Mouse (Mus musculus) left cerebral cortex, adult 9 months (tissue): ENCODE results near the gene Ace.
A peak's percentile ranks its signal among the peaks of the same experiment; 100 is the strongest.
"Not testable (repeated sequence)": the region's sequence is repeated elsewhere in the genome, so short reads cannot be mapped to it uniquely, and the experiment has no call there.

ENCODE experiments used
- DNase-seq, 2 experiments: peaks; one replicate each; pipeline ENCODE4 v3.0.0; 2022; ENCODE audit warnings: low spot score in 2 of 2

Ace gene

DNA sequence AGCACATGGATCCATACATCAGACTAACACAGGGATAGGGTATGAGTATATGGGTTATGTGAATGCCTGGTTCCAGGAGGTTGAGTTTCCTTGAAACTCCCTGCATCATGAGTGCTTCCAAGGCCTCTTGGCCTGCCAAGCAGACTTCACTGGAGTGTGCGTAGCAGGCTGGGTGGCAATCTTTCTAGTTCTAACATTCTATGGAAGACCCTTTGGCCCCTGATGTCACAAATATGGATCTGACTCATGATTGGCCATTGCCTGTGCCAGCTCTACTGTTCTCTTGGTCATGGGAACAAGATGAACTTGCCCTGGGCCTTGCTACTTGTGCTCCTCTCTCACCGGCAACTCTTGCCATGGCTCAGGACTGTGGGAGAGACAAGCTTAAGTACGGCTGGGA is 26.6 kb downstream of the Ace start, which contains the start of gene Ace3:
Gene Ace3, plus strand, starts transcription at position 301 of the 400 bp plus-strand sequence.
- DNase-seq = no peak

DNA sequence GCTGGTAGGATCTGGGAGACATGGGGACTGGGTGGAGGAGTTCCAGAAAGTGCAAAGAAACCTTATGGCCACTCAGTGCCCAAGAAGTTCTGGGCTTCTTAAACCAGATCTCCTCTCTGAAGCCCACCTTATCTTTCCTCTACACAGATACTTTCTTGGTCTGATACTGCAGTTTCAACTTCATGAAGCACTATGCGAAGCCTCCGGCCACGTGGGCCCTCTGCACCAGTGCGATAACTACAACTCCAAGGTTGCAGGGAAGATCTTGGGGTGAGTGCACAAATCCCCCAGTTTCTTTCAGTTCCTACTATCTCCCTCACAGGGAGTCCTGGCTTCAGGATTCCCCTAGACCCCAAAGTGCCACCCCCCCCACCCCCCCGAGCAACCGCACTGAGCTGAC is 32.3 kb downstream of the Ace start:
- no peak for DNase-seq

DNA sequence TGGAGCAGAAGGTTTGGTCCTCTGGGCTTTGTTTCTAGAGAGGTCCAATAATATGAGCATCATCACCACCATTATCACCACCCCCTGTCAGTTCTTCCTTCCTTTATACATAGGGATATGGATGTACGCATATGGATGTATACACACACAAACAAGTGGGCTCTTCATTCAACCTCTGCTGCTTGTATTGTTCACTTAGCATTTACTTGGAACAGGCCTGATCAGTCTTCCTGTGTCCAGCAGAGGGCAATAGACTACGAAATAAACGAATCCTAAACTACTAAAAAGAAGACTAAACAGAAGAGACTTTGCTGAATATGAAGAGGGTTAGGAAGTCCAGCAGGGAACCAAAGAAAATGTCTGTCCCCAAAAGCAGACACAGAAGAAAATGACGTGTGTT is 34.0 kb downstream of the Ace start:
- peak in 1 of 2 experiments; percentile 47 for DNase-seq

DNA sequence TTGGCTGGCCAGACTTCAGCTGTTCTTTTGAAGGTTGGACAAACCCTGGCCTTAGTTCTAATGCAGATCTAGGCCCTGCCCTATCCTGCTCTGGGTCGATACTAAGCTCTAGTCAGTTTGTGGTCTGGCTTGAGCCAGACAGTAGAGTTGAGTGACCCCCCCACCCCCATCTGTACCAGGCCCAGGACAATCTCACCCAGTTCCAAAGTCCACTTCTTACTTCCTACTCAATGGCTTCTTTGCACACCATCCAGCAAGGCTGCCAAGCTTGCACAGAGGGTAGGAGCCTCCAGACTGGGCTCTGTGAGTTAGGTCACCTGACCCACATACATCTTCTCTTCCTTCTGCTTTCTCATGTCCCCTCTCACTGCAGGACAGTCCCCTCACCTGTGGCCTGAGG is 36.8 kb downstream of the Ace start:
- no peak for DNase-seq

DNA sequence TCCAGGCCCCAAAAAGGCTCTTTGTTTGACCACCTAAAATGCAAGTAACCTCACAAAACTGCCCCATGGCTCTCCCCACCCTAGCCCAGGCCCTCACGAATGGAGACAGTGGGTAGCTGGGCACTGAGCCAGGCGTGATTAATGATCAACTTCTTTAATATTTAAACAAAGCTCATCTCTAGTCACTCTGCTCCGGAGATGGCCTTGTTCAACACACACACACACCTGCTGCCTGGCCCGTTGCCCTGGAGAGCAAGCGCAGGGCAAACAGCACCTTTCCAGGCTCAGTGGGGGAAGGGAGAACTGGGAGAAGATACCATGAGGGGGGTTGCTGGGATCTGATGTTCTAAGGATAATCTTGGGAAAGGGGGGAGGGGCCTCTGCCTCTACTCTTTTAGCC is 38.2 kb downstream of the Ace start:
- no peak for DNase-seq

DNA sequence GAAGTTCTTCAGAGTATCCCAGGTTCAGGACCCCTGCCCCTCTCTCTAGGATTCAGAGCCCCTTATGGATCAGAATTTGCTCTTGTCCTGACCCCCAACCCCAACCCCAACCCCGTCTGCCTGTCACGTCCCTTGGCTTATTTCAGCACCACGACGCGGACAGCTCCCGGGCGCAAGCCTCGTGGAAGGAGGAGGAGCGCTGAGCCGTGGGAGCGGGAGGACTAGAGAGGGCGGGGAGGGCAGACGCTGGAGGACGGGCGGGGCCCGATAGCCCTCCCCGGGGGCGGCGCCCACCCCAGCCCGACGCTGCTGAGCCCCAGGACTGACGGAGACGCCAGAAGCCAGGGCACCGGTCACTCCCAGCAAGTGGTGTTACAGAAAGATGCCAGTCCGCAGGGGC is 40.1 kb downstream of the Ace start, which contains the start of gene Kcnh6:
Gene Kcnh6, plus strand, starts transcription at position 304 of the 400 bp plus-strand sequence.
- DNase-seq = no peak

DNA sequence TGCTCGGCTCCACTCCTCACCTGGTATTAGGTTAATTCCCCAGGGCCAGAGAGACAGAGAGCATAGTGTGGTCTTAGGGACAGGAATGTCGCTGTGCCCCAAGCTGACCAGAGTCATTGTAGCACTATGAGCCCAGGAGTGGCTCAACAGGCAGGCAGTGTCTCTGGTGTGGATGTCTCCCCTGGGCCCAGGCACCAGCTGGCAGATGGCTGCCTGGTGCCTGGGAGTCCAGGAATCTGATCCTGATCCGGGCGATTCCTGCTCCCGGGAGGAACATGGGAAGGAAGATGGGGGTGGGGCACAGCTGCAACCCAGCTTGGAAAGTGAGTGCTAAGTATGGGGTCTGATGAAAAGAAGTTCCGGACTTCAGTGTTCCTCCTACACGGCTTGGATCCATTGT is 45.0 kb downstream of the Ace start:
- DNase-seq = no peak

DNA sequence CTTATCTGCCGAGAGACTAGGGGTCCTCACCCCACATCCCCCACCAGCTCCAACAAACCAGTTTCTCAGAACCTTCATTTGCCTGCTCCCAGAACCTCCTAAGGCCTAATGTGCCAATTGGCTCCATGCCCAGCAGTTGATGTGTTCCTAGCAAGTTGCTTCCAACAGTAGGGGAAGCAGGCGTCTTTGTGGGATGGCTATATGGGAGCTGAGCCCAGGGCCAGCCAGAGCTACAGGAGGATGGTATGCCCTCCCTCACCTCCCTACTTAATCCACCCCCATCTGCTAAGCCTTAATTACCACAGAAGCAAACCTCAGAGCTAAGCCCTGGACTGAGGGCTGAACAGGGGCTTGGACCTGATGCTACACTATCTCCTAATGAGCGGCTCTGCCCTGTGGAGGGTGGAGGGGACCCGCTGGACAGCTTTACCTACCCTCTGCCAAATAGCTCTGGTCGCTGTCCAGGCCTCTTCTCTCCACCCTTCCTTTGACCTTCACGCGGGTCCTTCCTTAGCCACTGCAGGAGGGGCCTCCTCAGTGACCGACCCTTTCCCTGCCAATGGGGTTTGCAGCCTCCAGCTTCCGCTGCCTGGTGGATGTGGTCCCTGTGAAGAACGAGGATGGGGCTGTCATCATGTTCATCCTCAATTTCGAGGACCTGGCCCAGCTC is 45.9 kb downstream of the Ace start:
- peak in 1 of 2 experiments; percentile 38 for DNase-seq

DNA sequence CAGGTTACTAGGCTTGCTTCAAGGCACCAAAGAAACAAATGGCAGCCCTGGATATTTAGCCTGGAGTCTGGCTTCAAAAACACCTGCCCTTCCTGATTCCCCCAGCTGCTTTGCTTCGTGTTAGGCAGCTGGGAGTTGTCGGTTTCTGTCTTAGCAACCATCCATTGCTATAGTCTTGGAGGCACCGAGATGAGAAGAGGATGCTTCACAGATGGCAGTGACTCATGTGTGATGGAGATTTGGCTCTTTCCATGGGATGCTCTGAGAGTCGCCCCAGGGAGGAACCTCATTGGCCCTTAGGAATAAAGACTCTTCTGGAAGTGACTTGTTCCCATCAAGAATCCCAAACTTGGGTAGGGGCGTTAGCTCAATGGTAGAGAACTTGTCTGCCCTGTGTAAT is 48.7 kb downstream of the Ace start:
- no peak for DNase-seq

DNA sequence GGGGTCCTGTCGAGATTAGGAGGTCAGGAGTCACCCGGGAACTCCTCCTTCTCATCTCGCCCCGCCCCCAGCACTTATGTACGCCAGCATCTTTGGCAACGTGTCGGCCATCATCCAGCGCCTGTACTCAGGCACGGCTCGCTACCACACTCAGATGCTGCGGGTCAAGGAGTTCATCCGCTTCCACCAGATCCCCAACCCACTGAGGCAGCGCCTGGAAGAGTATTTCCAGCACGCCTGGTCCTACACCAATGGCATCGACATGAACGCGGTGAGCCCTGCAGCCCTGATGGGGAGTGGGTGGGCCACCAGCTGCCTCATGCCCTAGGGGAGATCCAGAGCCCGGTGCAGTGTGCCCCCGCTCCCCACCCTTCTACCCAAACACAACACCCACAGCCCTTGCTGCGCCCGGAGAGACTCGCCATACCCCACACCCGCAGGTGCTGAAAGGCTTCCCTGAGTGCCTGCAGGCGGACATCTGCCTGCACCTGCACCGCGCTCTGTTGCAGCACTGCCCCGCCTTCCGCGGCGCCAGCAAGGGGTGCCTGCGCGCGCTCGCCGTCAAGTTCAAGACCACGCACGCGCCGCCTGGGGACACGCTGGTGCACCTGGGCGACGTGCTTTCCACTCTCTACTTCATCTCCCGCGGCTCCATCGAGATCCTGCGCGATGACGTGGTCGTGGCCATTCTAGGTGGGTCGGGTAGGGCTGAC is 52.5 kb downstream of the Ace start:
- DNase-seq = peak in 1 of 2 experiments; percentile 59

DNA sequence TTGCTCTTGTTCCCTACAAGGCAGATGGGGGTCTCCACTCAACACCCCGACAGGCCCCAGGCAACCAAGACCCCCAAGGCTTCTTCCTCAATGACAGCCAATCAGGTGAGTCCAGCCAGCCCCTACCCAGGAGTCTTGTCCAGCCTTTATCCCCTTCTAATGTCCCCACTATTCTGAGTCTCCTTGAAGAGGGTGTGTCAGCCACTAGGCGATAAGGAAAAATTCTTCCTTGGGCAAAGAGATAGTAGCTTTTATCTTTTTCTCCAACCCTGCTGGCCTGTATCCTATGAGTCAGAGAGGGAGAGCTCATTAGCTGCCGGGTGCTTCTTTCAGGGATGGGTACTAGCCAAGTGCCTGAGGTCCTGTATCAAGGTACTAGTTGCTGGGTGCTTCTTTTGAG is 58.0 kb downstream of the Ace start:
- DNase-seq = no peak

DNA sequence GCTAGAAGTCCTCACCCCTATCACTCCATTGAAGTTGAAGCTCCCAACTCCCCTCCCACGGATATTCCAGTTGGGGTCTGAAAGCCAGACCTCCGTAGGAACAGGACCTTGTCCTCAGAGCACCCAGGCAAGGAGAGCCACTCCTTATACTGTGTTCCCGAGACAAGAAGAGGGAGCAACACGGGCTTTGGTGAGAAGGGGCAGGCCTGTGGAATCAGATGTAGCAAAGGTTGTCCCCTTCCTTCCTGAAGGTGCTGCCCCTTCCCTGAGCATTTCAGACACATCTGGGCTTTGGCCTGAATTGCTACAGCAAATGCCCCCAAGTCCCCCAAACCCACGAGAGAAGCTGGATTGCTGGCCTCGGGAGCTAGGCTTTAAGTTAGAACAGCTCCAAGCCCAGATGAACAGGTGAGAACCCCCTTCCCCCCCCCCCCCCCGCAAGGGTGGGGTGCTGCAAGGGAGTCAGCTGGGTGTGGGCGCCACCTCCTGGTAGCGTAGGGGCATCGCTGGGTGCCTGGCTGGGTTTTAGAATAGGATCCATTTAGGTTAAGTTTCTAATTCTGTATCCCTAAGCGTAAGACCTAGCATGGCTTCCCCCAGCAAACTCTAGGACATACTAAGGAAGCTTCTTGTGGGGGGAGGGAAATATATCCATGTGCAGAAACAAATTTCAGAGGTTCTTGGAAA is 58.9 kb downstream of the Ace start:
- DNase-seq = peak in 1 of 2 experiments; percentile 77

DNA sequence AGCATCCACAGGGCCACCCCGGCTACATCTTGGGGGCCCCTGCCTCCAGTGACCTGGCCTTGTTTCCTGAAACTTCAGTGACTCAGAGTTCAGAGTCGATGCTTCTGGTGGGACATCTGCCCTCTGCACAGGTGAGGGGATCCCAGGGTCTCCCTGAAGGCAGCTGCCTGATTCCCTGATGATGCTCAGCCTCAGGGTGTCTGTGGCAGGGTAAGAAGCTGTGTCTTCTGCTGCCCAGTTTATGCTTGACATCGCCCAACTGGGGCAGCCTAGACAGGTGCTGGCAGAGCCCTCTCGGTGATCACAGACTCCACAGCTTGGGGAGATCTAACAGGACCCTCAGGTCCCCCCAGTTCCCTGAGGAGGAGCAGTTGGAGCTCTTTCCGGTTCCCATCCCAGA is 59.9 kb downstream of the Ace start:
- no peak for DNase-seq

DNA sequence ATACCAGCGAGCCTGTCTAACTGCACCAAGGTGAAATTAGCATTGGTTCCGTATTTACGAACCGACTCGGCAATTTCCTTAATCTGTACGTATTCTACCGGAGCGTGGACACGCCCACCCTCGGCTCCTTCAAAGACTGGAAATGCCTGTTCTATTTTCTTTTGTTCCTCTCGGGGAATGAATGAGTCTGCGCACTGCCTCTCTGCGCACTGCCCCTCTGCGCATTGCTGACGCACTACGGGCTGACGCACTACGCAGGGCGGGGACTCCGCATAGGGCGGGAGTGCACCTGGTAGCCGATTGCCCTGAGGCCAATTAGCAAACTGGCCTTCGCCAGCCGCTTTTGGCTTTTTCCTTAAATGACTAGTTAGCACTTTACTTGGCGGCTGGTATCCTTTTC is 64.3 kb downstream of the Ace start:
- not testable (repeated sequence) for DNase-seq

DNA sequence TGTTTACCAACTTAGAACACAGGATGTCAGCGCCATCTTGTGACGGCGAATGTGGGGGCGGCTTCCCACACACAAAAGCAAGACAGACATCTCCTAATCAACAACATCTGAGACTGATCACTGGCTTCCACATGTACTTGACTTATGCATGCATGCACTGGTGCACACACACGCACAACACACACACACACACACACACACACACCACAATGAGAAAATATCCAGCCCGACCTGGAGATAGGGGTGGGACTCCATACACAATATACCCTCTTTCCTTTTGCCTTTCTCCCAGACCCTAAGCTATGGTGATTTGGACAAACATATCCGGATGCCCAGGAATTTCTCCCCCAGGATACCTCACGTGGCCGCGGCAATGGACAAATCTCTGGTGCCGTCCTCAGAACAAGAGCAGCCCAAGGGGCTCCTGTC is 65.8 kb downstream of the Ace start:
- peak in 1 of 2 experiments; percentile 49 for DNase-seq

DNA sequence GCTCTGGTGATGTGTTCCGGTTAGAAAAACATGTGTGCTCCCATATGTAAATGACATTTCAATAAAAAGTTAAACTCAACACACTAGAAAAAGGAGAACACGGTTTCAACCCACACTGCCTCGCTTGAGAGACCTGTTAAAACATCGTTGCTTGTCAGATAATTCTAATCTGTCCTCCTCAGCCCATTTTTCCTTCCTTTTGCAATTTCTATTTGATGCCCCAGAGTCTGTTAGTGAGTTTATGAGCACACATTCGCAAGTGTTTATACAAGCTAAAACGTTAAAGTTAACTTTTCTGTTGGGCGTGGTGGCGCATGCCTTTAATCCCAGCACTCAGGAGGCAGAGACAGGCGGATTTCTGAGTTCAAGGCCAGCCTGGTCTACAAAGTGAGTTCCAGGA is 67.2 kb downstream of the Ace start:
- no peak for DNase-seq

DNA sequence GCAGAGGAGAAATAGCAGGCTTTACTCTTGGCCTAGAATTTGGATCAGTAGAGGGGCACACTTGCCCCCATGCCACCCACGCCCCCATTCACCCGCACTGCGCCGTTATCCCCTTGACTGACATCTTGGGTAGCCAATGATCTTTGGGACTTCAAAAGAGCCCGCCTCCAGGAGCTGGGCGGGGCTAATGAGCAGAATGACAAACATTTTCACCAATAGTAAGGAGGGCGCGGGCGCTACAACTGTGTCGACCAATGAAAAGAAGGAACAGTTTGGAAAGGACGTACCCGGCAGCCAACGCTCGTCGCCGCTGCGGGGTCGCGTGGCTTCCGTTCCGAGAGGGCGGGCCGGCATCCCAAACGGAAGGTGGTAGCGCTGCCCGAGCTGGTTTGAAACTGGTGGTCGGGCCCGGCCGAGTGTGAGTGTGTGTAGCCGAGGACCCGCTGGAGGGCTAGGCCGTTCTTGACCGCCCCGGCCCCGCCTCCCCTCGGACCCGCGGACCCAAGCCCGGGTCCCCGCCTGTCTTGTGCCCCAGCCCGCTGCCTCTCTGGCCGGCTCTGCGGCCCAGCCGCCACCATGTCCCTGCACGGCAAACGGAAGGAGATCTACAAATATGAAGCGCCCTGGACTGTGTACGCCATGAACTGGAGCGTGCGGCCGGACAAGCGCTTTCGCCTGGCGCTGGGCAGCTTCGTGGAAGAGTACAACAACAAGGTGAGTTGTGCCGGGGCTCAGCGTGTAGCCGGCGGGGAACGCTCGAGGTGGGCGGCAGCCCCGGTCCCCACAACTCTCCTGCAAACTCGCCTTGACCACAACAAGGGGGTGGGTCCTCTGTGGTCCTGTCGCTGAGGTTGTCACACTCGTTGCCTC is 69.0 kb downstream of the Ace start, which contains the start of gene Dcaf7:
Gene Dcaf7, plus strand, starts transcription at position 325 of the 870 bp plus-strand sequence.
- peak; percentile 96 to 100 for DNase-seq

DNA sequence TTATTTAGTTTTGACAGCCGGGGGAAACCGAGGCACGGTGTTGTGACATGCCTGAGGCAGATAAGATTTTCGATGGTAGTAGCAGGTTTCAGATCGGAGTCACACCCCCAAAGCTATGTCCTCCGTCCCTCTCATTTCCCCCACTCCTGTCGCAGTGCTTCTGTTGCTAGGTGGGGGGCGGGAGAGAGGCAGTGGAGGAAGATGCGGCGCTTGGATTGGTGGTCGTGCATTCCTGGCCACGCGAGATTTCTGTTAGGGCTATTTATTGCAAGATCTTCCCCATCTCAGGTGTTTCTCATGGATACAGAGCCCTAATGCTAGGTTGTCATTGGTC is 69.6 kb downstream of the Ace start:
- peak; percentile 76 to 82 for DNase-seq
